Mouse (Mus musculus) CH12.LX (cell line): ENCODE data around the gene Gm10283. TPM values are rescaled to one million over a fixed set of nuclear protein-coding genes. Genes with fewer than 3 reads are reported as not detected.

Experiments used
- DNase-seq: peaks from one replicate; pipeline ENCODE4 v3.0.0-alpha.2; 2013; ENCODE audit errors: extremely low read depth
- H3K27ac ChIP-seq: 2 replicates; pipeline ENCODE4 v1.5.1; 2012; ENCODE audit warnings: low read depth, mild to moderate bottlenecking, control low read depth, moderate library complexity; ENCODE audit not compliant: insufficient read depth
- H3K27me3 ChIP-seq: replicated peaks from 2 replicates; pipeline ENCODE3; 2012; ENCODE audit warnings: inconsistent platforms
- H3K36me3 ChIP-seq, 2 experiments: replicated peaks in 1 of 2; 2 replicates each; pipeline versions ENCODE3 to v1.6.1; 2012; ENCODE audit warnings: inconsistent platforms in 1 of 2, low read length in 1 of 2, mild to moderate bottlenecking in 1 of 2, mixed read lengths in 1 of 2, moderate library complexity in 1 of 2; ENCODE audit not compliant: control insufficient read depth in 1 of 2, insufficient read depth in 1 of 2
- H3K4me1 ChIP-seq, 2 experiments: 2 replicates each; pipeline ENCODE4 v1.6.1; 2012; ENCODE audit warnings: inconsistent platforms in 1 of 2, moderate library complexity in 1 of 2; ENCODE audit not compliant: insufficient read depth in 2 of 2, control insufficient read depth in 1 of 2
- H3K4me2 ChIP-seq: 2 replicates; pipeline ENCODE4 v1.6.1; 2012; ENCODE audit warnings: low read depth, mild to moderate bottlenecking, control low read depth; ENCODE audit not compliant: poor library complexity, insufficient read depth, severe bottlenecking
- H3K4me3 ChIP-seq, 3 experiments: fragments of 150-350 bp in 1 of 3; sonication (generic) in 1 of 3; replicated peaks in 1 of 3; 2 replicates each; pipeline versions ENCODE3 to v1.5.1; 2011 to 2012; ENCODE audit warnings: low read depth in 2 of 3, low read length in 2 of 3, mild to moderate bottlenecking in 2 of 3, moderate library complexity in 2 of 3, control low read depth in 1 of 3, improper control_type of control experiment in 1 of 3, inconsistent platforms in 1 of 3, mixed read lengths in 1 of 3; ENCODE audit not compliant: poor library complexity in 1 of 3
- H3K79me2 ChIP-seq: replicated peaks from 2 replicates; pipeline ENCODE4 v1.6.1; 2012; ENCODE audit warnings: mild to moderate bottlenecking, moderate library complexity; ENCODE audit not compliant: control insufficient read depth, poor library complexity, insufficient read depth, severe bottlenecking; ENCODE audit errors: extremely low read depth
- H3K9ac ChIP-seq: 2 replicates; pipeline ENCODE4 v1.6.1; 2012; ENCODE audit warnings: low read depth, mild to moderate bottlenecking, control low read depth, moderate library complexity; ENCODE audit not compliant: insufficient read depth
- H3K9me3 ChIP-seq: replicated peaks from 2 replicates; pipeline ENCODE3; 2012; ENCODE audit warnings: low read length, inconsistent platforms, mixed read lengths
- BHLHE40 ChIP-seq: IDR thresholded peaks from 2 replicates; pipeline ENCODE4 v1.6.1; 2011; ENCODE audit warnings: mild to moderate bottlenecking, low read depth, low read length, improper control_type of control experiment
- CHD2 ChIP-seq: IDR thresholded peaks from 2 replicates; pipeline ENCODE4 v1.6.1; 2011; ENCODE audit warnings: low read length, improper control_type of control experiment
- E2F4 ChIP-seq: IDR thresholded peaks from 2 replicates; pipeline ENCODE4 v1.6.1; 2011; ENCODE audit warnings: low read depth, low read length, improper control_type of control experiment; ENCODE audit not compliant: insufficient replicate concordance
- ELF1 ChIP-seq: IDR thresholded peaks from 2 replicates; pipeline ENCODE4 v1.6.1; 2014; ENCODE audit warnings: low read depth, mild to moderate bottlenecking, inconsistent platforms, low read length, improper control_type of control experiment
- EP300 ChIP-seq: IDR thresholded peaks from 2 replicates; pipeline ENCODE4 v1.6.1; 2011; ENCODE audit warnings: low read length, improper control_type of control experiment
- ETS1 ChIP-seq: conservative IDR thresholded peaks from 2 replicates; pipeline ENCODE4 v1.6.1; 2012; ENCODE audit warnings: low read depth, mild to moderate bottlenecking, inconsistent platforms, low read length, improper control_type of control experiment, moderate library complexity
- HCFC1 ChIP-seq: IDR thresholded peaks from 2 replicates; pipeline ENCODE4 v1.6.1; 2012; ENCODE audit warnings: low read depth, mild to moderate bottlenecking, inconsistent platforms, low read length, improper control_type of control experiment
- IRF4 ChIP-seq: IDR thresholded peaks from 2 replicates; pipeline ENCODE4 v1.6.1; 2014; ENCODE audit warnings: low read depth, mild to moderate bottlenecking, inconsistent platforms, low read length, improper control_type of control experiment
- JUN ChIP-seq: IDR thresholded peaks from 2 replicates; pipeline ENCODE4 v1.6.1; 2011; ENCODE audit warnings: low read depth, mild to moderate bottlenecking, low read length, improper control_type of control experiment, moderate library complexity; ENCODE audit not compliant: insufficient read depth
- JUND ChIP-seq: conservative IDR thresholded peaks from 2 replicates; pipeline ENCODE4 v1.6.1; 2011; ENCODE audit warnings: low read depth, low read length, improper control_type of control experiment
- KAT2A ChIP-seq: IDR thresholded peaks from 2 replicates; pipeline ENCODE4 v1.6.1; 2012; ENCODE audit warnings: low read length, improper control_type of control experiment, inconsistent platforms; ENCODE audit not compliant: insufficient replicate concordance
- MAFK ChIP-seq: IDR thresholded peaks from 2 replicates; pipeline ENCODE4 v1.6.1; 2011; ENCODE audit warnings: low read length, improper control_type of control experiment; ENCODE audit not compliant: insufficient replicate concordance
- MAX ChIP-seq: IDR thresholded peaks from 2 replicates; pipeline ENCODE4 v1.6.1; 2011; ENCODE audit warnings: low read length, improper control_type of control experiment
- MEF2A ChIP-seq: IDR thresholded peaks from 2 replicates; pipeline ENCODE4 v1.6.1; 2014; ENCODE audit warnings: low read depth, mild to moderate bottlenecking, inconsistent platforms, low read length, improper control_type of control experiment, borderline replicate concordance
- MXI1 ChIP-seq: IDR thresholded peaks from 2 replicates; pipeline ENCODE4 v1.6.1; 2011; ENCODE audit warnings: mild to moderate bottlenecking, low read depth, low read length, improper control_type of control experiment
- NELFE ChIP-seq: IDR thresholded peaks from 2 replicates; pipeline ENCODE4 v1.6.1; 2011; ENCODE audit warnings: low read depth, low read length, improper control_type of control experiment
- PAX5 ChIP-seq: IDR thresholded peaks from 2 replicates; pipeline ENCODE4 v1.6.1; 2012; ENCODE audit warnings: low read length, inconsistent platforms, mixed read lengths
- RAD21 ChIP-seq: IDR thresholded peaks from 2 replicates; pipeline ENCODE4 v1.6.1; 2011; ENCODE audit warnings: low read depth, mild to moderate bottlenecking, low read length, improper control_type of control experiment, moderate library complexity
- RCOR1 ChIP-seq: conservative IDR thresholded peaks from 2 replicates; pipeline ENCODE4 v1.6.1; 2012; ENCODE audit warnings: low read depth, mild to moderate bottlenecking, inconsistent platforms, low read length, improper control_type of control experiment
- SMC3 ChIP-seq: IDR thresholded peaks from 2 replicates; pipeline ENCODE4 v1.6.1; 2011; ENCODE audit warnings: low read depth, low read length, improper control_type of control experiment
- TBP ChIP-seq: conservative IDR thresholded peaks from 2 replicates; pipeline ENCODE4 v1.6.1; 2011; ENCODE audit warnings: low read depth, low read length, improper control_type of control experiment
- USF1 ChIP-seq: IDR thresholded peaks from 2 replicates; pipeline ENCODE4 v1.6.1; 2014; ENCODE audit warnings: low read depth, mild to moderate bottlenecking, inconsistent platforms, low read length, improper control_type of control experiment
- USF2 ChIP-seq: conservative IDR thresholded peaks from 2 replicates; pipeline ENCODE4 v1.6.1; 2011; ENCODE audit warnings: low read depth, low read length, improper control_type of control experiment
- ZKSCAN1 ChIP-seq: IDR thresholded peaks from 2 replicates; pipeline ENCODE4 v1.6.1; 2012; ENCODE audit warnings: low read depth, inconsistent platforms, low read length, improper control_type of control experiment, borderline replicate concordance
- ZNF384 ChIP-seq: IDR thresholded peaks from 2 replicates; pipeline ENCODE4 v1.6.1; 2012; ENCODE audit warnings: low read depth, low read length, improper control_type of control experiment, inconsistent platforms
- dilution Hi-C: fragments of 300-500 bp; cut with MboI; formaldehyde crosslinking; loops from 2 replicates; pipeline ENCODE4 v1.14.3; 2020; ENCODE audit warnings: low sequenced_read_pairs; ENCODE audit not compliant: extremely low pct_unique_long_range_greater_than_20kb, extremely low pct_ligation_motif_present
- in situ Hi-C: fragments of 300-500 bp; cut with MboI; formaldehyde crosslinking; loops from 3 replicates; pipeline ENCODE4 v1.14.3; 2019; ENCODE audit warnings: low sequenced_read_pairs, low pct_ligation_motif_present, low pct_unique_long_range_greater_than_20kb, mixed read lengths
- polyA plus RNA-seq: library from polyadenylated mRNA; unstranded; fragments of >175 nt; gene quantifications from 2 replicates; pipeline ENCODE4 v1.2.1, GENCODE M21; 2012; ENCODE audit warnings: low read depth; ENCODE audit not compliant: insufficient read length
- total RNA-seq, 2 experiments: library from RNA; depleted of rRNA; stranded (reverse); fragments of 300-350 nt in 1 of 2; fragments of >200 nt in 1 of 2; gene quantifications; 2 replicates each; pipeline ENCODE4 v1.2.3; 2012 to 2014

The Gm10283 gene
- total and polyA plus RNA-seq, 3 experiments, result not detected

DNA sequence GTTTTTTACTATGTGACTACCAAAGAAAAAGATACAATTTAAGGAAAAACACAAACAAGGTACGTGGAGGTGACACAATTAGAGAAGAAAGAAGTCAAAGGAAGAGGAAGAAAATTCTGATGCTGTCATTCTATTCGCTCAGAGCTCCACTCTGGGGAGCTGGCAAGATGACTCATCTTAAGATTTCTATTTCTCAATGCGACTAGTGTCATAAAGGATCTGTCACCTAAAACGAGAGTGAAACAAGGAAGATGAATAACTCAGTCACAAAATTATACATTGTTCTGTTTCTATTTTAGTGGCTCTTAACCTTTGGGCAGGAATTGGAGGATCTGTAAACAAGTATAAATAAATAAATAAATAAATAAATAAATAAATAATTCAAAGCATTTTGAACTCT, 109.3 kb downstream of the Gm10283 start:
- Histone ChIP-seq H3K4me1 (no peaks in the 10 kb centered on the region; a peak in 2 of 4 replicates), H3K4me2 (no peak overlapping the region), H3K79me2 (no peaks in the 10 kb centered on the region), H3K36me3 (no peaks in the 10 kb centered on the region), H3K9ac (no peak overlapping the region), H3K27ac (no peak overlapping the region), H3K9me3 (no peaks in the 10 kb centered on the region), H3K27me3 (no peaks in the 10 kb centered on the region), H3K4me3 (no peak overlapping the region)
- dilution Hi-C loops, result no loop called here
- in situ Hi-C loops, result no loop called here
- DNase-seq, result peak; percentile 55
- TF ChIP-seq JUND (peak; percentile 88), JUN (peak; percentile 76), RAD21 (no peak), ETS1 (peak; percentile 39), USF1 (no peak), CHD2 (0 out of 2 replicates have a peak, but pooled peaks have one; percentile 21), IRF4 (peak; percentile 85), MEF2A (peak; percentile 83), TBP (no peak), MAFK (peak; percentile 21; the same call in 1 of the 2 replicates), EP300 (peak; percentile 77), RCOR1 (0 out of 2 replicates have a peak, but pooled peaks have one; percentile 26), E2F4 (no peak), BHLHE40 (0 out of 2 replicates have a peak, but pooled peaks have one; percentile 40), HCFC1 (no peak)

DNA sequence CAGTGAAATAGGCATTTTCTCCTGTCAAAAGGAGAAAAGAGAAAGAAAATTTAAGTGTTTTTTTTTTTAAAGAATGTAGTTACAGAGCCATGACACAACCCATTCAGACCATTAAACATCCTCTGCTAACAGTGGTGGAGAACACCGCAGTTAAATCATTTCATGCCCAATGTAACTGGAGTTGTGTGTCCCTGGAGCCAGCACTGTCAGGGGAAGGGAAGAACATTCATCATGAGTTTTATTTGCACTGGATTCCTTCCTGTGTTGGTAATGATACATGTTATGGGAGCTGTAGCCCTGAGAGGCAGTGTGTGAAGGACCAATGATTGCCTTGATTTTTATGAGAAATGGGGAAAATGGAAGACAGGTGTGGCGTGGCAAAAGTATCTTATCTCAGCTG, 116.4 kb downstream of the Gm10283 start:
- Histone ChIP-seq H3K36me3 (no peaks in the 10 kb centered on the region), H3K4me1 (no peaks in the 10 kb centered on the region; a peak in 1 of 4 replicates), H3K4me2 (no peak overlapping the region), H3K9ac (no peak overlapping the region), H3K9me3 (no peaks in the 10 kb centered on the region), H3K4me3 (no peak overlapping the region), H3K79me2 (no peaks in the 10 kb centered on the region), H3K27me3 (no peaks in the 10 kb centered on the region), H3K27ac (no peak overlapping the region)
- TF ChIP-seq MXI1, result no peak
- TF ChIP-seq ELF1, result no peak
- TF ChIP-seq NELFE, result no peak
- no peak for TF ChIP-seq RCOR1
- TF ChIP-seq PAX5, result no peak
- no peak for TF ChIP-seq USF2
- no peak for TF ChIP-seq ZKSCAN1
- TF ChIP-seq KAT2A, result no peak
- TF ChIP-seq MAX, result no peak
- no peak for TF ChIP-seq ZNF384
- TF ChIP-seq ETS1, result no peak
- no peak for TF ChIP-seq BHLHE40
- TF ChIP-seq E2F4, result no peak
- no peak for TF ChIP-seq SMC3
- no peak for DNase-seq
- in situ Hi-C loops, result no loop called here
- dilution Hi-C loops, result no loop called here
